Mouse (Mus musculus) midbrain, embryonic 10.5 days (tissue): ENCODE results near the gene Ppp1r14a. TPM values are rescaled to one million over a fixed set of nuclear protein-coding genes. Genes with fewer than 3 reads are reported as not detected.
A peak's percentile ranks its signal among the peaks of the same experiment; 100 is the strongest.

ENCODE experiments used
- DNase-seq: peaks from one replicate; pipeline ENCODE4 v3.0.0-alpha.2; 2017; ENCODE audit warnings: low spot score
- H3K27ac ChIP-seq: fragments of 300-500 bp; sonication (generic); replicated peaks from 2 replicates; pipeline ENCODE4 v1.5.1; 2016; ENCODE audit warnings: mild to moderate bottlenecking
- H3K27me3 ChIP-seq: fragments of 300-500 bp; sonication (generic); 2 replicates; pipeline ENCODE4 v1.6.1; 2016; ENCODE audit warnings: low read depth, mild to moderate bottlenecking; ENCODE audit not compliant: poor library complexity, severe bottlenecking
- H3K36me3 ChIP-seq: fragments of 300-500 bp; sonication (generic); 2 replicates; pipeline ENCODE4 v1.6.1; 2016; ENCODE audit warnings: mild to moderate bottlenecking, moderate library complexity
- H3K4me1 ChIP-seq: fragments of 300-500 bp; sonication (generic); 2 replicates; pipeline ENCODE4 v1.6.1; 2016
- H3K4me3 ChIP-seq: fragments of 300-500 bp; sonication (generic); 2 replicates; pipeline ENCODE4 v1.5.1; 2016; ENCODE audit warnings: mild to moderate bottlenecking, moderate library complexity
- H3K9me3 ChIP-seq: fragments of 300-500 bp; sonication (generic); replicated peaks from 2 replicates; pipeline ENCODE4 v1.6.1; 2016; ENCODE audit warnings: mild to moderate bottlenecking
- WGBS: fragments of 180-500 bp; shearing (Covaris S2); methylation state at CpG from one replicate; pipeline ENCODE4 v1.1.7; 2016; 5-methylcytosine and 5-hydroxymethylcytosine counted together
- polyA plus RNA-seq: library from polyadenylated mRNA; unstranded; fragments of >200 nt; fragmentation: Nextera tagmentation; extraction: Ambion mirVana; gene quantifications from 2 replicates; pipeline ENCODE4 v1.2.1, GENCODE M21; 2016

Gene Ppp1r14a
- polyA plus RNA-seq, 1 experiment from 2014 or later = 21.9 TPM

- no peak overlapping the region for H3K4me3 ChIP-seq
- DNase-seq = no peak
- peaks cover 73% of the 10 kb centered on the region for H3K36me3 ChIP-seq
- peaks cover 3% of the 10 kb centered on the region for H3K4me1 ChIP-seq
- H3K9me3 ChIP-seq = no peaks in the 10 kb centered on the region
- WGBS = 90% methylated on average over 16 of the region's 16 CpGs
- H3K27me3 ChIP-seq = no peaks in the 10 kb centered on the region
- no peak overlapping the region for H3K27ac ChIP-seq
Observed at GRCm38 (mm10) chr7:29328984-29329383, 39.9 kb downstream of the Ppp1r14a start.

GRCm38 (mm10) chr7:29334156-29334555 lies 45.0 kb downstream of the Ppp1r14a start:
- Histone ChIP-seq H3K27ac (no peak overlapping the region; the same call in 1 of the 2 replicates), H3K4me1 (peaks cover 9% of the 10 kb centered on the region)
- 67% methylated on average over 7 of the region's 7 CpGs for WGBS

GRCm38 (mm10) chr7:29335276-29335675 lies 46.2 kb downstream of the Ppp1r14a start:
- DNase-seq = no peak
- H3K36me3 ChIP-seq = peaks cover 39% of the 10 kb centered on the region
- H3K27ac ChIP-seq = no peak overlapping the region
- H3K27me3 ChIP-seq = no peaks in the 10 kb centered on the region
- H3K4me3 ChIP-seq = no peak overlapping the region
- peaks cover 9% of the 10 kb centered on the region for H3K4me1 ChIP-seq
- no peaks in the 10 kb centered on the region for H3K9me3 ChIP-seq

More at GRCm38 (mm10) chr7:29334156-29334555, 45.0 kb downstream of the Ppp1r14a start:
- Histone ChIP-seq H3K36me3 (peaks cover 50% of the 10 kb centered on the region), H3K9me3 (no peaks in the 10 kb centered on the region), H3K4me3 (no peak overlapping the region), H3K27me3 (no peaks in the 10 kb centered on the region)
- DNase-seq = no peak

- H3K27me3 ChIP-seq = no peaks in the 10 kb centered on the region
- no peak overlapping the region for H3K4me3 ChIP-seq
- no peak for DNase-seq
- no peak overlapping the region for H3K27ac ChIP-seq
- peaks cover 9% of the 10 kb centered on the region for H3K4me1 ChIP-seq
- WGBS = 88% methylated on average over 6 of the region's 6 CpGs
- no peaks in the 10 kb centered on the region for H3K9me3 ChIP-seq
- H3K36me3 ChIP-seq = peaks cover 33% of the 10 kb centered on the region
Observed at GRCm38 (mm10) chr7:29335841-29336671, 46.9 kb downstream of the Ppp1r14a start.

- no peak overlapping the region for H3K27ac ChIP-seq
- H3K27me3 ChIP-seq = no peaks in the 10 kb centered on the region
- H3K36me3 ChIP-seq = peaks cover 30% of the 10 kb centered on the region
- H3K4me1 ChIP-seq = peaks cover 10% of the 10 kb centered on the region
- H3K4me3 ChIP-seq = no peak overlapping the region
- no peaks in the 10 kb centered on the region for H3K9me3 ChIP-seq
- no peak for DNase-seq
- WGBS = 67% methylated on average over 9 of the region's 9 CpGs
Observed at GRCm38 (mm10) chr7:29336795-29337319, 47.7 kb downstream of the Ppp1r14a start.

GRCm38 (mm10) chr7:29337766-29338165 lies 48.7 kb downstream of the Ppp1r14a start:
- no peaks in the 10 kb centered on the region for H3K9me3 ChIP-seq
- H3K4me3 ChIP-seq = no peak overlapping the region
- no peak for DNase-seq
- peaks cover 22% of the 10 kb centered on the region for H3K36me3 ChIP-seq
- H3K27me3 ChIP-seq = no peaks in the 10 kb centered on the region
- H3K4me1 ChIP-seq = peaks cover 19% of the 10 kb centered on the region
- WGBS = 85% methylated on average over 2 of the region's 2 CpGs
- no peak overlapping the region for H3K27ac ChIP-seq

GRCm38 (mm10) chr7:29338351-29338919 lies 49.3 kb downstream of the Ppp1r14a start:
- Histone ChIP-seq H3K9me3 (no peaks in the 10 kb centered on the region), H3K4me3 (no peak overlapping the region), H3K4me1 (peaks cover 19% of the 10 kb centered on the region), H3K36me3 (peaks cover 20% of the 10 kb centered on the region), H3K27me3 (no peaks in the 10 kb centered on the region), H3K27ac (no peak overlapping the region)
- no peak for DNase-seq
- whole genome bisulfite sequencing = 90% methylated on average over 9 of the region's 9 CpGs

- Histone ChIP-seq H3K27me3 (no peaks in the 10 kb centered on the region), H3K4me3 (no peak overlapping the region), H3K9me3 (no peaks in the 10 kb centered on the region), H3K4me1 (peaks cover 15% of the 10 kb centered on the region), H3K36me3 (peaks cover 23% of the 10 kb centered on the region), H3K27ac (no peak overlapping the region)
- no peak for DNase-seq
- WGBS = 84% methylated on average over 14 of the region's 14 CpGs
Observed at GRCm38 (mm10) chr7:29338984-29339679, 50.0 kb downstream of the Ppp1r14a start.

GRCm38 (mm10) chr7:29340247-29340646 lies 51.1 kb downstream of the Ppp1r14a start:
- peaks cover 11% of the 10 kb centered on the region; the same call in 1 of the 2 replicates for H3K4me1 ChIP-seq
- no peaks in the 10 kb centered on the region for H3K9me3 ChIP-seq
- 94% methylated on average over 9 of the region's 9 CpGs for WGBS
- H3K36me3 ChIP-seq = peaks cover 23% of the 10 kb centered on the region
- H3K4me3 ChIP-seq = no peak overlapping the region
- no peak overlapping the region for H3K27ac ChIP-seq
- no peak for DNase-seq
- H3K27me3 ChIP-seq = no peaks in the 10 kb centered on the region

GRCm38 (mm10) chr7:29340838-29341237 lies 51.7 kb downstream of the Ppp1r14a start:
- no peak overlapping the region for H3K4me3 ChIP-seq
- DNase-seq = no peak
- H3K36me3 ChIP-seq = peaks cover 23% of the 10 kb centered on the region
- WGBS = 91% methylated on average over 8 of the region's 8 CpGs
- peaks cover 11% of the 10 kb centered on the region; the same call in 1 of the 2 replicates for H3K4me1 ChIP-seq
- no peaks in the 10 kb centered on the region for H3K9me3 ChIP-seq
- H3K27me3 ChIP-seq = no peaks in the 10 kb centered on the region
- no peak overlapping the region for H3K27ac ChIP-seq

GRCm38 (mm10) chr7:29341722-29342121 lies 52.6 kb downstream of the Ppp1r14a start:
- Histone ChIP-seq H3K36me3 (peaks cover 22% of the 10 kb centered on the region), H3K27me3 (no peaks in the 10 kb centered on the region), H3K9me3 (no peaks in the 10 kb centered on the region), H3K4me1 (peaks cover 11% of the 10 kb centered on the region; the same call in 1 of the 2 replicates), H3K4me3 (no peak overlapping the region), H3K27ac (peak overlapping the region; percentile 57; the same call in 1 of the 2 replicates)
- 80% methylated on average over 12 of the region's 12 CpGs for WGBS
- DNase-seq = no peak

- no peak for DNase-seq
- Histone ChIP-seq H3K9me3 (no peaks in the 10 kb centered on the region), H3K36me3 (peaks cover 18% of the 10 kb centered on the region), H3K27ac (peak overlapping the region; percentile 57), H3K27me3 (no peaks in the 10 kb centered on the region), H3K4me1 (peaks cover 11% of the 10 kb centered on the region; the same call in 1 of the 2 replicates), H3K4me3 (no peak overlapping the region)
- 66% methylated on average over 8 of the region's 8 CpGs for WGBS
Observed at GRCm38 (mm10) chr7:29342489-29343092, 53.5 kb downstream of the Ppp1r14a start.
